Mouse (Mus musculus) liver, postnatal 0 days (tissue): ENCODE data around the gene Hoxc9. TPM values are rescaled to one million over a fixed set of nuclear protein-coding genes. Genes with fewer than 3 reads are reported as not detected.
A peak's percentile ranks its signal among the peaks of the same experiment; 100 is the strongest.

Source experiments
- ATAC-seq: fragments of 200-750 bp; cut with Nextera tagmentation; 2 replicates; pipeline ENCODE4 v1.8.0; 2017; ENCODE audit warnings: mild to moderate bottlenecking, moderate library complexity
- DNase-seq: peaks from one replicate; pipeline ENCODE4 v3.0.0-alpha.2; 2016
- H3K27ac ChIP-seq: fragments of 300-500 bp; sonication (generic); 2 replicates; pipeline ENCODE4 v1.5.1; 2014; ENCODE audit warnings: antibody characterized with exemption, moderate library complexity, mild to moderate bottlenecking, low read depth
- H3K27me3 ChIP-seq: fragments of 300-500 bp; sonication (generic); 2 replicates; pipeline ENCODE4 v1.6.1; 2014; ENCODE audit warnings: low read length, control low read depth, mixed read lengths; ENCODE audit not compliant: insufficient read depth
- H3K36me3 ChIP-seq: fragments of 300-500 bp; sonication (generic); replicated peaks from 2 replicates; pipeline ENCODE4 v1.6.1; 2014; ENCODE audit warnings: mild to moderate bottlenecking, control low read depth, low read length, moderate library complexity, mixed read lengths; ENCODE audit not compliant: insufficient read depth
- H3K4me1 ChIP-seq: fragments of 300-500 bp; sonication (generic); 2 replicates; pipeline ENCODE4 v1.6.1; 2014; ENCODE audit warnings: antibody characterized with exemption, mild to moderate bottlenecking, control low read depth; ENCODE audit not compliant: insufficient read depth
- H3K4me2 ChIP-seq: fragments of 300-500 bp; sonication (generic); 2 replicates; pipeline ENCODE4 v1.6.1; 2014; ENCODE audit warnings: low read depth, mild to moderate bottlenecking, low read length, moderate library complexity, mixed read lengths
- H3K4me3 ChIP-seq: fragments of 300-500 bp; sonication (generic); 2 replicates; pipeline ENCODE4 v1.5.1; 2014; ENCODE audit warnings: low read depth, low read length
- H3K9ac ChIP-seq: fragments of 300-500 bp; sonication (generic); replicated peaks from 2 replicates; pipeline ENCODE4 v1.6.1; 2014; ENCODE audit warnings: mild to moderate bottlenecking, moderate library complexity
- H3K9me3 ChIP-seq: fragments of 300-500 bp; sonication (generic); 2 replicates; pipeline ENCODE4 v1.6.1; 2016; ENCODE audit warnings: mild to moderate bottlenecking, control low read depth, low read length, mixed read lengths
- CTCF ChIP-seq: sonication (generic); IDR thresholded peaks from 2 replicates; pipeline ENCODE4 v1.5.1; 2016; ENCODE audit warnings: antibody characterized with exemption, low read depth
- EP300 ChIP-seq: IDR thresholded peaks from 2 replicates; pipeline ENCODE4 v1.6.1; 2016; ENCODE audit warnings: antibody characterized with exemption, low read depth, mild to moderate bottlenecking
- WGBS: fragments of 180-500 bp; shearing (Covaris S2); extraction: QIAGEN DNeasy Blood & Tissue Kit; methylation state at CpG from one replicate; pipeline ENCODE4 v1.1.7; 2014; ENCODE audit not compliant: insufficient replicate concordance; 5-methylcytosine and 5-hydroxymethylcytosine counted together
- polyA plus RNA-seq: library from polyadenylated mRNA; unstranded; fragments of >200 nt; fragmentation: Nextera tagmentation; extraction: Ambion mirVana; gene quantifications from 2 replicates; pipeline ENCODE4 v1.2.1, GENCODE M21; 2015

Gene Hoxc9
- polyA plus RNA-seq, 1 experiment from 2014 or later = not detected

DNA sequence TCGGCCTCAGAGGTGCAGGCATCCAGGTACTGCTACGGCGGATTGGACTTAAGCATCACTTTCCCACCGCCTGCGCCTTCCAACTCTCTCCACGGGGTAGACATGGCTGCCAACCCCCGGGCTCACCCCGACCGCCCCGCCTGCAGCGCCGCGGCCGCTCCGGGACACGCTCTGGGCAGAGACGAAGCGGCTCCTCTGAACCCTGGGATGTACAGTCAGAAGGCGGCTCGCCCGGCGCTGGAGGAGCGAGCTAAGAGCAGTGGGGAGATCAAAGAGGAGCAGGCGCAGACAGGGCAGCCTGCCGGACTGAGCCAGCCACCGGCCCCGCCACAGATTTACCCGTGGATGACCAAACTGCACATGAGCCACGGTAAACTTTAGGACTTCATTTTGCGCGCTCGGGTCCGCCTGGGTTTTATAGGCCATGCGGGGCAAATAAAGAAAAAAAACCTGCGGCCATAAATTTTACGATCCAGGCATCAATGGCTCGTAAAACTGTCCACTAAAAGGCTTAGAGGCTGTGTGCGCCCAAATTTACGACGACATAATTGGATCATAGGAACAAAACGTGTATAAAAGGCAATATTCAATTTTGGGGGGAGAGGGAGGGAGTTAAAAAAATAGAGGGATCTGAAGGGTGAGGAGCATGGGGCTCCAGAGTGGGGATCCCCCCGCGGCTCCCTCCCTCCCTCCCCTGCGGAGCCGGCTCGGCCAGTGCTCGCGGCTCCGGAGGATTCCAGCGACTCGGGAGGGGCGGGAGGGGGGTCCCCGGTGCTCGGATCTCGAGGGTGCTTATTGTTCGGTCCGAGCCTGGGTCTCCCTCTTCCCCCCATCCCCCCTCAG lies 38.1 kb downstream of the Hoxc9 start:
- ATAC-seq (no peak), DNase-seq (no peak)
- H3K27me3 ChIP-seq = peaks cover 98% of the 10 kb centered on the region
- no peaks in the 10 kb centered on the region for H3K36me3 ChIP-seq
- 2% methylated on average over 49 of the region's 57 CpGs for WGBS
- H3K27ac ChIP-seq = no peak overlapping the region
- H3K9ac ChIP-seq = no peak overlapping the region
- no peaks in the 10 kb centered on the region for H3K9me3 ChIP-seq
- H3K4me1 ChIP-seq = no peaks in the 10 kb centered on the region
- TF ChIP-seq EP300 (no peak), CTCF (no peak)
- peak overlapping the region; percentile 8; the same call in 1 of the 2 replicates for H3K4me3 ChIP-seq
- H3K4me2 ChIP-seq = no peak overlapping the region; the same call in 1 of the 2 replicates

DNA sequence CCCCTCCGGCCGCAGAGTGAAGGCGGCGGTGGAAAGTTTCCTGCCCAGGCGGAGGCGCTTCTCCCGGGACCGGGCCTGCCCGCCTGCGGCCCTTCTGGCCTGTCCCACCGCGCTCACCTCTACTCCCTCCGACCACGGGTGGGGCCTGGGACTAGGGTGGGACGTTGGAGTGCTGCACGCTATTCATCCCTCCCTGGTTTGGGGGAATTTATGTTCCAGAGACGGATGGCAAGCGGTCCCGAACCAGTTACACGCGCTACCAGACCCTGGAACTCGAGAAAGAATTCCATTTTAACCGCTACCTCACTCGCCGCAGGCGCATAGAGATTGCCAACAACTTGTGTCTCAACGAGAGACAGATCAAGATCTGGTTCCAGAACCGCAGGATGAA lies 38.8 kb downstream of the Hoxc9 start:
- ATAC-seq (no peak), DNase-seq (no peak)
- WGBS = 2% methylated on average over 24 of the region's 28 CpGs
- Histone ChIP-seq H3K9me3 (no peaks in the 10 kb centered on the region), H3K4me3 (peak overlapping the region; percentile 8; the same call in 1 of the 2 replicates), H3K4me1 (no peaks in the 10 kb centered on the region), H3K4me2 (no peak overlapping the region), H3K27me3 (peaks cover 98% of the 10 kb centered on the region), H3K9ac (no peak overlapping the region), H3K36me3 (no peaks in the 10 kb centered on the region), H3K27ac (no peak overlapping the region)
- TF ChIP-seq EP300 (no peak), CTCF (no peak)

DNA sequence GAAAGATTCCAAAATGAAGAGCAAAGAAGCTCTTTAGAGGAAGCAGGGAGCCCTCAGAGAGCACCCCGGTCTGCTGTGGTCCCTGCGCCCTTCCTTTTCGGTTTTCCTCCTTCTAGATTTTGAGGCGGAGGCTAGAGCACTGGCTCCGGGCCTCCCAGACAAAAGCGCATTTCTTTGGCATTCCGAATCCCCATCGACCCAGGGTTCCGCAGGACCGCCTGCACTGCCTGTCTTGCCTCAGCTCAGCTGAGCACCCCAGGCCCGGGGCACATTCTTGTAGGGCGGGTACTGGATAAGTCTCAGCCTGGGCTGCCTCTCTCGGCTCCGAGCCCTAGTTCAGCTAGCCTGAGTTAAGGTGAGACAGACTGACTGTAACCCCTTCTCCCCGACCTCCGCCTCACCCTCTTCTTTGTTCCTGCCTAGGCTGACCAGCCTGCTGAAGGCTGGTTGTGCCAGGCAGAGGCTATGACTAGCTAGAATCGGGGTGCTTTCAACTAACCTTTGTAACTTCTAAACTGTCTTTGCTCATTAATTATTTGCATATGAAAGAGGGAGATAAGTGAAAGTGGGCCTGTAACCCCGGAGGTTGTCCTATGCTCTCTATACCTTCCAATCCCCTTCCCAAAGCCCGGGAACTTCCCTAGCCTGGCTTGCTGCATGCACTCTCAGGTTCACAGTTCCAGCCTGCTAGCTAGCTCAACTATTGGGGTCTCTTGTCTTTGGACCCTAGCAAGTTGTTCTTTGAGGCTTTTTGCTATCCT lies 39.3 kb downstream of the Hoxc9 start:
- WGBS = 11% methylated on average over 19 of the region's 19 CpGs
- Histone ChIP-seq H3K4me2 (no peak overlapping the region), H3K9ac (no peak overlapping the region), H3K36me3 (no peaks in the 10 kb centered on the region), H3K4me1 (no peaks in the 10 kb centered on the region), H3K27ac (no peak overlapping the region), H3K9me3 (no peaks in the 10 kb centered on the region), H3K27me3 (peaks cover 98% of the 10 kb centered on the region), H3K4me3 (no peak overlapping the region)
- DNase-seq = no peak
- no peak for TF ChIP-seq EP300
- no peak for TF ChIP-seq CTCF
- no peak for ATAC-seq

DNA sequence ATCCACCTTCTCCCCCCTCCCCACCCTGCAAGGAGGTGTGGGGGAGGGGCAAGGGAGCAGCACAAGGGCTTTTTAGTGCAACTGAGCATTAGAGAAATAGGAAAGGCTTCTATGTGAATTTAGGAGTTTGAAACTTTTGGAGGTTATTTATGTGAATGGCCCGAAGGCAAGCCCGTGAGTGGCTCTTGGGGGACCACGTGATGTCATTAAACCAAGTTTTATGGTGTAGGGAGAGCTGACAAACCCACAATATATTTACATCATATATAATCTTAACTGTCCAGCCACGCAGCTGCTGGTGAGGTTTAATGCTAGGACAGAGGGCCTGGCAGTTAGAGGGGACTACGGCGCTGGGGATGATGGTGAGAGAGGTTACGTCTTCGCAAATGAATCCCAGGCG lies 42.4 kb downstream of the Hoxc9 start, which contains the start of gene Hoxc4:
TSS of gene Hoxc4 (plus strand) at position 299 of the 400 bp plus-strand sequence.
- Histone ChIP-seq H3K4me2 (no peak within 1 kb of the TSS), H3K4me3 (no peak within 1 kb of the TSS), H3K27me3 (peaks cover 97% of the 10 kb centered on the region), H3K27ac (no peak within 1 kb of the TSS), H3K9me3 (no peaks in the 10 kb centered on the region), H3K9ac (no peak within 1 kb of the TSS), H3K36me3 (no peaks in the 10 kb centered on the region), H3K4me1 (no peaks in the 10 kb centered on the region)
- WGBS = 37% methylated on average over 9 of the region's 9 CpGs
- DNase-seq (no peak), ATAC-seq (no peak)
- TF ChIP-seq EP300 (no peak), CTCF (no peak)

DNA sequence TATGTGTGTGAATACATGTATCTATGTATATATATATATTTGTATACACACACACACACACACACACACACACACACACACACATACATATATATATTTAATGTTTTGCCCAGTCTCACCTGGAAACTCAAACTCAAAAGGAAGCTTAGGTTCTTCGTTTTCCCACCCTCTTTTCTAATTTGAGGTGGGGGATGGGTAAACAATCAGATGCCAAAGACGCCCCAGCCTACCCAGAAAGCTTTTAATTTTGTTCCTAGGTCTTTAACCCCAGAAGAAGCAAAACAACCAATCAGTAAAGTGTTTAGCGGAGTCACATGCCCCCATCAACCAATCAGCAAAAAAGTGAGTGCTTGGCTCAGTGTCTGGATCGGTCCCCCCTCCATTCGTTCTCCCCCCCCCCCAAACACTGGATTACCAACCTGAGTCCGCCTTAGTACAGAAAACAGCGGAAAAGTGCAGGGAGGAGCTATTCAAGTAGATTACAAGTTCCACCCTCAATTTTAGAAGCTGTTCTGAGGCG lies 44.7 kb downstream of the Hoxc9 start:
- no peaks in the 10 kb centered on the region for H3K36me3 ChIP-seq
- DNase-seq = no peak
- no peak overlapping the region for H3K9ac ChIP-seq
- peaks cover 94% of the 10 kb centered on the region for H3K27me3 ChIP-seq
- no peak for TF ChIP-seq EP300
- no peak for TF ChIP-seq CTCF
- ATAC-seq = no peak
- H3K4me1 ChIP-seq = no peaks in the 10 kb centered on the region
- H3K4me2 ChIP-seq = no peak overlapping the region
- H3K4me3 ChIP-seq = no peak overlapping the region
- no peaks in the 10 kb centered on the region for H3K9me3 ChIP-seq
- WGBS = 5% methylated on average over 8 of the region's 8 CpGs
- H3K27ac ChIP-seq = no peak overlapping the region

DNA sequence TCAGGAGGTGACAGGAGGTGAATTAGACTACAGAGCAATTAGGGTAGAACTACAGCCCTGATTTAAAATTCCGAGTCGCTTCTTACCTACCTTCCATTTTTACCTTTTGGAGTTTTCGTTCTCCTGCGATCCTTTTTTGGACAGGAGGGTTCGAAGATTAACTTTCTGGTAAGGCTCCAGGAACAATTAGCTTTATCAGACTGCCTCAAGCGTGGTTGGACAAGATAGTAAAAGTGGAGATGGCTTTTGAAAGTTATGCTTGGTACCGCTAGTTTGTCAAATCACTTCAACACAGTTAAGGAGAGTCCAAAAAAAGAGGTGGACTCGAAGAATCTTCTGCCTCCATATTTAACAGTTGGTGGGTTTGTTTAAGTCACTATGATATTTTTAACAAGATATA lies 45.3 kb downstream of the Hoxc9 start:
- no peaks in the 10 kb centered on the region for H3K9me3 ChIP-seq
- no peak overlapping the region for H3K4me3 ChIP-seq
- DNase-seq (no peak), ATAC-seq (no peak)
- TF ChIP-seq EP300 = no peak
- no peak for TF ChIP-seq CTCF
- no peak overlapping the region for H3K4me2 ChIP-seq
- H3K36me3 ChIP-seq = no peaks in the 10 kb centered on the region
- H3K27me3 ChIP-seq = peaks cover 94% of the 10 kb centered on the region
- H3K27ac ChIP-seq = no peak overlapping the region
- no peaks in the 10 kb centered on the region for H3K4me1 ChIP-seq
- WGBS = 13% methylated on average over 8 of the region's 8 CpGs
- H3K9ac ChIP-seq = no peak overlapping the region
